ENCODE assay signal across 18 mouse cellular contexts in genomic region chr17:28323786-28324185, GRCm38 (mm10). TPM values are rescaled to one million over a fixed set of nuclear protein-coding genes. Genes with fewer than 3 reads are reported as not detected.
A peak's percentile ranks its signal among the peaks of the same experiment; 100 is the strongest.
DNase-seq lines count a peak whose midpoint lies in the region; TF ChIP-seq lines count a peak whose summit lies in the region.
"Had no signal": no experiment of that assay in that cellular context is flagged by ENCODE, and none has a peak within 500 bp of the region (broad histone marks: within the 10 kb centered on the region; RNA-seq: fewer than 3 reads in every experiment).

No protein-coding gene starts in this region.

- peaks cover 13% of the 10 kb centered on the region for H3K4me1 ChIP-seq in kidney, adult 2 months (ENCODE audit: control insufficient read depth, insufficient read depth, low read length)

- no peak for TF ChIP-seq CTCF in kidney, adult 2 months (conservative IDR thresholded peaks at IDR 0.05; ENCODE audit: insufficient read depth, insufficient read length, low read depth, low read length)

- WGBS in kidney, adult 2 months, result 80% methylated on average over 8 of the region's 8 CpGs

- DNase-seq in adrenal gland, postnatal 14 days, result peak; percentile 48
- DNase-seq in adrenal gland, adult 8-10 months, result no peak
- no peak for DNase-seq in kidney, adult 2 months
- no peak for DNase-seq in kidney, adult 18-20 months
- peak; percentile 72 for DNase-seq in ES-CJ7 (ENCODE audit: low read depth, low spot score)
- DNase-seq in testis, postnatal 14 days (ENCODE audit: low spot score), result peak; percentile 62
- DNase-seq: cerebellum, adult 2 months; cerebellum, postnatal 10 days; embryo, embryonic 11 days; gastrocnemius, postnatal 10 days had no signal

- no peak overlapping the region for H3K4me3 ChIP-seq in kidney, adult 2 months (ENCODE audit: insufficient read depth, low read depth, low read length)
- H3K4me3 ChIP-seq: embryonic facial prominence, embryonic 15.5 days; erythroblast, embryonic 14.5 days; forebrain, embryonic 10.5 days; heart, embryonic 12.5 days; hindbrain, embryonic 12.5 days had no signal

- H3K27ac ChIP-seq in kidney, adult 2 months (ENCODE audit: insufficient read depth, low read depth, low read length), result peak overlapping the region; percentile 2; the same call in 1 of the 2 replicates
- H3K27ac ChIP-seq: embryonic facial prominence, embryonic 15.5 days; forebrain, embryonic 10.5 days; hindbrain, embryonic 12.5 days had no signal

- no peaks in the 10 kb centered on the region for H3K36me3 ChIP-seq in kidney, adult 2 months (ENCODE audit: control insufficient read depth, insufficient read depth, low read length)

- no peak for TF ChIP-seq POLR2A in kidney, adult 2 months (IDR thresholded peaks at IDR 0.05; ENCODE audit: low read depth, low read length)

- no peaks in the 10 kb centered on the region for H3K27me3 ChIP-seq in kidney, adult 2 months (replicated peaks; ENCODE audit: control insufficient read depth, insufficient read depth, low read length)
- H3K27me3 ChIP-seq: CH12.LX; embryonic facial prominence, embryonic 15.5 days; heart, embryonic 12.5 days; hindbrain, embryonic 12.5 days had no signal

RNA-seq across cellular contexts. Expression of gene Rpl10a, which starts 4.5 kb away (rescaled TPM):
- total RNA-seq in adrenal gland, postnatal 14 days (2021), result 814 and 958 TPM in 2 replicates
- total RNA-seq in adrenal gland, adult 8-10 months (2022), result 100 to 1,000 TPM; 742 to 804 (median 775) TPM
- polyA plus RNA-seq in kidney, adult 2 months (2012; rRNA removed), result 2,603 and 2,904 TPM in 2 replicates

RNA-seq across cellular contexts. Expression of gene Fance, which starts 10.5 kb away (rescaled TPM):
- 20.5 and 29.6 TPM in 2 replicates for total RNA-seq in adrenal gland, postnatal 14 days (2021)
- total RNA-seq in adrenal gland, adult 8-10 months (2022), result 10 to 100 TPM; 24.9 to 45.2 (median 36.2) TPM
- polyA plus RNA-seq in kidney, adult 2 months (2012; rRNA removed), result 11.4 and 12.1 TPM in 2 replicates

RNA-seq across cellular contexts. Expression of gene Tead3, which starts 26.8 kb away (rescaled TPM):
- 10.6 and 11.4 TPM in 2 replicates for total RNA-seq in adrenal gland, postnatal 14 days (2021)
- total RNA-seq in adrenal gland, adult 8-10 months (2022), result 10 to 100 TPM in 3 of 4 experiments, 1 to 10 TPM in 1; 8.5 to 21.1 (median 13.3) TPM
- polyA plus RNA-seq in kidney, adult 2 months (2012; rRNA removed), result 15.7 and 17.8 TPM in 2 replicates
- polyA plus RNA-seq: inflammation-experienced regulatory T-cells, adult 6 months had no signal

RNA-seq across cellular contexts. Expression of gene Tulp1, which starts 41.2 kb away (rescaled TPM):
- 0.71 TPM in 1 of 2 replicates, not detected in the other for total RNA-seq in adrenal gland, postnatal 14 days (2021)
- total RNA-seq in adrenal gland, adult 8-10 months (2022), result under 1 TPM in 2 of 4 experiments, not detected in 2; 0.16 to 0.49 TPM
- 0.11 TPM in 1 of 2 replicates, not detected in the other for polyA plus RNA-seq in kidney, adult 2 months (2012; rRNA removed)
- total RNA-seq: CH12.LX; heart, adult 8-10 months had no signal
- polyA plus RNA-seq: cerebellum, adult 2 months had no signal

Comparison
In these comparisons a context has a peak if more than half of its experiments do, and no peak if none do; other contexts are left out.
1. DNase-seq: peak in adrenal gland, postnatal 14 days (single experiment), ES-CJ7 (single experiment) and testis, postnatal 14 days (single experiment); none in adrenal gland, adult 8-10 months (single experiment), kidney, adult 2 months (single experiment) and kidney, adult 18-20 months (single experiment).